Mouse (Mus musculus) layer of hippocampus, postnatal 10 days (tissue): ENCODE data around the gene Ccdc69. TPM values are rescaled to one million over a fixed set of nuclear protein-coding genes. Genes with fewer than 3 reads are reported as not detected.
A peak's percentile ranks its signal among the peaks of the same experiment; 100 is the strongest.
"Not testable (repeated sequence)": the region's sequence is repeated elsewhere in the genome, so short reads cannot be mapped to it uniquely, and the experiment has no call there.

ENCODE experiments used
- DNase-seq, 2 experiments: peaks; one replicate each; pipeline ENCODE4 v3.0.0; 2021; ENCODE audit warnings: low spot score in 2 of 2
- total RNA-seq, 2 experiments: library from RNA; stranded (reverse); gene quantifications; 2 replicates each; pipeline ENCODE4 v1.2.3; 2021

Ccdc69 gene
- total RNA-seq, 2 experiments from 2014 or later: 0.40 to 0.59 TPM

DNA sequence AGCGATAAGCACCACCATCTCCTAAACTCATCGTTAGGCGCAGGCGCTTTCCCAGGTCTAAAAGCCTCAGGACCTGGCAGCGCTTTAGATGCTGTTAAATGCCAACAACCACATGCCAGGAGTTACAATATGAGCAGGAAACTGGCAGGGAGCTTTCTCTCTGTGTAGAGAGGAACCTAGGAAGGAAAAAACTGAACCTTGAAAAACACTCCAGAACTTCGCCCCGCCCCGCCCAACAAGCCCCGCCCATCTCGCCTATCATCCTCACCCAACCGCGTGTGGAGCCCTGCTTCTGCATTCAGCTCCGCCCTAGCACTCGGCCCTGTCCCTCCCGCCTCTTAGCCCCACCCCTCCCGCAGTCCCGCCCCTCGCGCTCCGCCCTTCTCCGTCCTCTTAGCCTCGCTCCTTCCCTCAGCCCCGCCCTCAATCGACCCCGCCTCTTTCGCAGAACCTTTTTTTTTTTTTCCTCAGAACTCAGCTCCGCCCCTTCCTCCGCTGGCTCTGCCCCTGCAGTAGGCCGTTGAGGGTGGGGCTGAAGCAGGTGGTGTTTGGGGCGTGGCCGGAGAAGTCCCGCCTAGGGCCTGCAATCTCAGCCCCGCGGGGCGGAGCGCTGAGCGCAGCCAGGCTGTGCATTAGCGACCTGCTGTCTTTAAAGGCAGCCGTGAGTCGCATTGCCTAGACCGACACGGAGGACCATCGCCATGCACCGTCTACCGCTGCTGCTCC is 19.7 kb upstream of the Ccdc69 start, which contains the start of gene Gm2a:
Gene Gm2a, plus strand, starts transcription at position 653 of the 726 bp plus-strand sequence.
- peak; percentile 87 to 91 for DNase-seq

DNA sequence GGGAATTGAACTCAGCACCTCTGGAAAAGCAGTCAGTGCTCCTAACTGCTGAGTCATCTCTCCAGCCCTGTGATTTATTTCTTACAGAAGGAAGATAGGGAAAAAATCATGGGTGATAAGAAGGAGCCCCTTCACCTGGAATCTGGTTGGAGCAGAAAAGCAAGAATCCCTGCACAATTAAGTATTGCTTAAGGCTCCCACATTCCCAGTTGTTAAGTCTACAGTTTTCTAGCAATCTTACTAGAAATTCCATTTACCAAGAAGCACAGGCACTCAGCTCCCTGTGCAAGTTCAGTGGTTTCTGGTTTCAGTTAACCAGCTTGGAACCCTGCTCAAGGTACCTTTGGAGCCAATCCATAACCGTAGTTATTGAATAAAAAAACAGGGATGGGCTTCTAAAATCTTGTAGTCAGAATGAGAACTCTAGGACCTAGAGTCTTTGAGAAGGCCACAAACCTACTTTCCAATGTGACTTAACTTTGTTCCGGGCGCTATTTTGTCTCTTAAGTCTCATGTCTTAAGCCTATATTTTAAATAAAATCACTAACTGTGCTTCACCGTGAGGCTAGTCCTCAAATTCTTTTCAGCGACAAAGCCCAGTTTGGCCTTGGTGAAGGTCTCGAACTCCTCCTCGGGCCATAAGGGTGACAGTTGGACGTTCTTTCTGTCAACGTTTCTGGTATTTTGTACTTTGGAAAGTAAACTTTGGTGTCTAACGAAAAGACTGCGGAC is 19.0 kb upstream of the Ccdc69 start:
- DNase-seq: no peak

- not testable (repeated sequence) for DNase-seq
Observed at GRCm38 (mm10) chr11:55096296-55096695, 18.4 kb upstream of the Ccdc69 start.

- DNase-seq: no peak
Observed at GRCm38 (mm10) chr11:55093096-55093495, 15.2 kb upstream of the Ccdc69 start.

DNA sequence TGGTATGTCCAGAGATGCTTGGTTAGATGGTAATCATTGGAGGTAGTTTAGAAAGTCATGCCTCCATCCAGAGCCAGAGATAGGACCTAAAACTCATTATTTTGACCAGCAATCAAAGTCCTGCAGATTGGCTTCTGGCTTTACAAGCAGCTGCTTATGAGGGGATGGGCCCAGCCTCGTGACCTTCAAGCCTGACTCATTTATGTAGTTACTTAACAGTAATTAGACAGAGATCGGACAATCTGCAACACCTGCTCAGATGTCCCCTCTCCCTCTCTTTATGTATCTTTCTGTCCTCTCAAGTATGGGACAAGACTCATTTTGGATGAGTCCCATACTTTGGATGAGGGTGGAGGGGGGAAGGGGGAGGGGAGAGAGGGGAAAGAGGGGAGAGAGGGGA is 12.0 kb upstream of the Ccdc69 start:
- no peak for DNase-seq

- DNase-seq: peak; percentile 76 to 84
Observed at GRCm38 (mm10) chr11:55087006-55087405, 9.1 kb upstream of the Ccdc69 start.

DNA sequence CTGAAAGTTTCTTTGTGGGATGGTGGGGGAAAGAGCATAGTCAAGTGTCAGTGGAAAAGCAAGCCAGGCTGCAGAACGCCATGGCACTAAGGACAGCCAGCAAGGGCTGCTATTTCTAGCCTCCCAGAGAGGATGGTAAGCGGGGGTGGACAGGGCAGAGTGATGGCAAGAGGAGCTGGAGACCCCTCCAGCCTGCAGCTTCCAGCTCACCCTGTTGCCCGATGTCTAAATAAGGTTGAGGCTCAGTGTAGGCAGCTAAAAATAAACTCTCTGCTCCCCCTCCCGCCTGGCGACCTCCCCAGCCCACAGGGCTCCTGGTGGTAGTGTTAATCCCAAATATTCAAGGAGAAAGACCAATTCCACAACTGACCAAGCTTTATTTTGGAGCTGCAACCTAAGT is 7.5 kb upstream of the Ccdc69 start:
- DNase-seq: no peak

GRCm38 (mm10) chr11:55084629-55085028 is 6.7 kb upstream of the Ccdc69 start:
- no peak for DNase-seq

- no peak for DNase-seq
Observed at GRCm38 (mm10) chr11:55081206-55081605, 3.3 kb upstream of the Ccdc69 start.

- no peak for DNase-seq
Observed at GRCm38 (mm10) chr11:55079180-55079579, 1.2 kb upstream of the Ccdc69 start.

DNA sequence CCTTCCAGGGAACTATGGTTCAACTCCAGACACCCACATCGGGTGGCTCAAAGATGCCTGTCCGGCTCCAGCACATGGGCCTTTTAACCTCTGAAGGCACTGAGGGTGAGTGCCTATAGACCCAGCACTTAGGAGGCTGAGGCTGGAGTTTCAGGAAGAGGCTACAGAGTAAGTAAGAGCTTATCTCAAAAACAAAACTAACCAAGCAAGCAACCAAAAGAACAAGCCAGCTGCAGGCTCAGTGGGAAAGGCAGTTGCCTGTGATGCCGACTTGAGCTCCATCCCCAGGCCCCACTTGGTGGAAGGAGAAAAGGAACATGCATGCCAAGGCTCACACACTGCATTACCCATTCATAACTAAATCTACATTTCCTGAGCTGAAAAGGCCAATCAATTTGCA is 571 bp upstream of the Ccdc69 start:
- DNase-seq: no peak

GRCm38 (mm10) chr11:55076234-55076633 is 1.7 kb downstream of the Ccdc69 start:
- no peak for DNase-seq

- peak; percentile 32 to 49 for DNase-seq
Observed at GRCm38 (mm10) chr11:55075602-55076001, 2.3 kb downstream of the Ccdc69 start.

GRCm38 (mm10) chr11:55073191-55073590 is 4.7 kb downstream of the Ccdc69 start:
- no peak for DNase-seq

DNA sequence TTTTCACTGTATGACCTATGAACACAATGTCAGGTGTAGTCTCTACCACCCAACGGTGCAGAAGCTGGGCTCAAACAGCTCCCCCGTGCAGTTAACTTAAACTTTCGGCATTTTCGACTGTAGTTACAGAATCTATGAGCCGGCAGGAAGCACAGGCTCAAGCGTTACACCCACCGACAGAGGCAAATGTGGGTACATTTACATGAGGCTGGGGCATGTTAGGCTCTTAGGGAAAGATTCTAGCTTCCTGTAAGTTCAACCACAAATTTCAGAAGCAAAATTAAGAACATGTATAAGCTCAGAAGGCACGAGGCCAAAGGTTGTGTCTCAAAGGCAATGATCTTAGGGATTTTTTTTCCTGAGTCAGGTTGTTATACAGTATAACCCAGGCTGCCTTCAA is 5.5 kb downstream of the Ccdc69 start:
- DNase-seq: no peak

DNA sequence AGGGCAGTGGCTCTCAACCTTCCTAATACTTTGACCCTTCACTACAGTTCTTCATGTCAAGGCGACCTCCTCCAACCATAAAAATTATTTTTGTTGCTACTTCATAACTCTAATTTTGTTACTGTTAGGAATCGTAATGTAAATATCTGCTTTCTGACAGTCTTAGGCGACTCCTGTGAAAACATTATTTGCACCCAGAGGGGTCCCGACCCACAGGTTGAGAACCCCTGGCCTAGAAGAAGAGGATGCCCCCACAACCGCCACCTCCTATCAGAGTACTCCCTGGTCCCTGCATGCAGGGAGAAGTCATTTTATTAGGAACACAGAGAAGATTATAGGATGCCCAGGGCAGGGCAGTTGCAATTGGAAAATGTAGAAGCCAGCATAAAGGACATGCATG is 6.6 kb downstream of the Ccdc69 start:
- DNase-seq: no peak

DNA sequence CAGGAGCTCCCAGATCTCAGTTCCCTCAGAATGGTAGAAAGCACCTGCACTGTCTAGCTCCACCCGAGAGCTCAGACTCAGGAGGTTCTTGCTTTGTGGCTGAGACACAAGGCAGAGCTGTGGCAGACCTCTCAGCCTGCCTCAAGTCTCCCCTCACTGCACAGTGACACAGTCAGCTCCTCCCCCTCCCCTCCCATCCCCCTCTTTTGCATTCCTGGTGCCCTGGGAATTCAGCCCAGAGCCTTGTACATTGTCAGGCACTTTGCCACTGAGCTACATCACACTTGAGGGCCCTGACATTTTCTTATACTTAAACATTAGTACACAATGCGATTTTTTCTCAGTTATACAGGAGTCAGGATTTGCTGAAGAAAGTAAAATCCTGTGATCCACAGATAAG is 8.9 kb downstream of the Ccdc69 start:
- DNase-seq: no peak

DNA sequence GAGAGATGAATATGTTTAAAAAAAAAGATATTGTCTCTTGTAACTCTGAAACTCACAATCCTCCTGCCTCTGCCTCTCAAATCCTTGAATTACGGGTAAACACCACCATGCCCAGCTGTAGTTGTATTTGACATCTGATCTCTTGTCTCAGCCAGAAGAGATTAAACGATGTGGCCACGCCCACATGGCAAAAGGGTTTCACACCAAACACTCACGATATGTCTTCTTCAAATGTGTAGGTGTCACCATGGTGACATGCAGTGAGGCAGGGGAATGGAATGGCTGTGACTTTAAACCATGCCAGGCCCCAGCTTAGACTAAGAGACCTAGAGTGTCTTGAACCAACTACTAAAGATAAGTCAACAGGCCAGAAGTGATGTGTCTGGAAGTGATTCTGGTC is 11.0 kb downstream of the Ccdc69 start:
- DNase-seq: no peak

DNA sequence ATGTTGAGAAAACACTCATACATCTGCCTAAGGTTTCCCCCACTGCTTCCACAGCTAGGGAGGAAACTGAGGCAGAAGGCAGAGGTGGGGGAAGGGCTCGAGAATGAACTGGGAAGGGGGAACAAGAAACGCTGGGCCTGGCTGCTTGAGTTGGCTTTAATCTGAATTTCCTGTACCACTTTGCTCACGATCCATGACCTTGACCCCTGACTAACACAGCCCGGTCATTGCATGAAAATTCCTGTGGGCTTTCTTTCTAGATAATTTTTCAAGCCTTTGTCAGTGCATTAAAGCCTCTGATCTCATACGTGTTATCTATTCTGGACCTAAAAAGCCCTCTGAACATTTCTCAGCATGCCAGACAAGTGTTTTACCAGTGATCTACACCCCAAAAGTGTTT is 15.1 kb downstream of the Ccdc69 start:
- DNase-seq: no peak

DNA sequence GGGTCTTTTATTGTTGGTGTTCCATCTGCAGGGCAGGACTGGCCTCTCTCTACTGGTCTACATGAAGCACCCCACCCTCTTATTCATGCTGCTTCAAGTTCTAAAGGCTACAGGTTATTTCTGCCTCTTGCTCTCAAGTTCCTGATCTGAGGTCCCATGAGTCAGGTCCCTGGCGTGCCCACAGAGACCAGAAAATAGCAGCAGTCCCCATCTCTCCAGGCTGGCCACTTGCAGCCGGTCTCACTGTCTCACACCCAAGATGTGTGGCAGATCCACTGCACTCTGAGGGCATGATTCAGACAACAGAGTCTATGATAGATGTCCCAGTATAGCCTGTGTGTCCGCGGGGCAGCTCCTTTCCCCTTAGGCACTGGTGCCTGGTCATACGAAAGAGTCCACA is 17.1 kb downstream of the Ccdc69 start:
- no peak for DNase-seq

DNA sequence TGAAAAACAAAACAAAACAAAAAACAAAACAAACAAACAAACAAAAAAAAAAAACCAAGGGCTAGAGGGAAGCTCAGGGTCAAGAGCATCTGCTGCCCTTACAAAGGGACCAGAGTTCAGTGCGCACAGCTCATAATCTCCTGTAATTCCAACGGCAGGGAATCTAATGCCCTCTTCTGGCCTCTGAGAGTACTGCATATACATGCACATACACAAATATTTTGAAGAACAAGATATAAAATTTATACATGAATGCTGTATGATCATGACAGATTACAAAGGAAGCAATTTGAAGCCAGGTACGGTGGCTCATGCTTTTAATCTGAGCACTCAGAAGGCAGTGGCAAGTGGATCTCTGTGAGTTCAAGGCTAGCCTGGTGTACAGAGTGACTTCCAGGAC is 20.4 kb downstream of the Ccdc69 start:
- no peak for DNase-seq

GRCm38 (mm10) chr11:55050837-55051510 is 27.0 kb downstream of the Ccdc69 start:
- no peak for DNase-seq
